In the genomic region with DNA sequence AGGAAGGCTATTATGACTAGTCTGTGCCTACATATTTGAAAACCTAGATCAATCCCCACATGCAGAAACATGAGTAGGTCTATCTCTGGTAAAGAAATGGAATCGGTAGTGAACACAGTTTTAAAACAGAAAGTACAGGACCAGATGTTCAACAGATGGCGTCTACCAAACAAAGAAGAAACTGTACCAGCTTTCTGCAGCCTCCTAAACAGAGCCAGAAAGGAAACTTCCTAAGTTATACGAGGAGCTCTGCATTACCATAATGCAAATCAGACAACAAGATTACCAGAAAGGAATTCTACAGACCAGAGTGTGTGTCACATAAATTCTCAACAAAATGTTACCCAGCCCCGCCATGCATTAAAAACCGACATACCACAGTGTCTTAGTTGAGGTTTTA, we compare ENCODE assay signal across 14 mouse cellular contexts. TPM values are rescaled to one million over a fixed set of nuclear protein-coding genes. Genes with fewer than 3 reads are reported as not detected.
DNase-seq lines count a peak whose midpoint lies in the region; ATAC-seq and TF ChIP-seq lines count a peak whose summit lies in the region.
"Had no signal": no experiment of that assay in that cellular context is flagged by ENCODE, and none has a peak within 500 bp of the region (broad histone marks: within the 10 kb centered on the region; RNA-seq: fewer than 3 reads in every experiment).

No protein-coding gene starts in this region.

- peak; percentile 63 to 85 for DNase-seq in layer of hippocampus, adult 2 months (ENCODE audit: low spot score in 2 of 2)
- no peak for DNase-seq in layer of hippocampus, postnatal 10 days (ENCODE audit: low spot score in 2 of 2)
- peak; percentile 76 for DNase-seq in NIH3T3 (ENCODE audit: low read depth)
- DNase-seq in embryonic facial prominence, embryonic 10.5 days (ENCODE audit: low spot score), result no peak
- DNase-seq in gastrocnemius, postnatal 10 days, result no peak
- no peak for DNase-seq in spleen, postnatal 10 days (ENCODE audit: low spot score in 2 of 2)
- DNase-seq: cerebellum, adult 9-11 months; gastrocnemius, postnatal 25 days; kidney, postnatal 25 days; liver, embryonic 13.5 days had no signal

- no peak overlapping the region for H3K4me2 ChIP-seq in limb, embryonic 13.5 days (replicated peaks)
- H3K4me2 ChIP-seq: hindbrain, embryonic 15.5 days; liver, embryonic 13.5 days had no signal

- 63% methylated on average over 5 of the region's 5 CpGs for WGBS in embryonic facial prominence, embryonic 10.5 days
- WGBS in limb, embryonic 13.5 days, result 23% methylated on average over 5 of the region's 5 CpGs

- H3K4me3 ChIP-seq in layer of hippocampus, adult 2 months, result no peak overlapping the region
- no peak overlapping the region for H3K4me3 ChIP-seq in embryonic facial prominence, embryonic 10.5 days
- H3K4me3 ChIP-seq in limb, embryonic 13.5 days, result no peak overlapping the region
- H3K4me3 ChIP-seq: hindbrain, embryonic 15.5 days; liver, embryonic 13.5 days had no signal

- 0 out of 2 replicates have a peak, but pooled peaks cover 7% of the 10 kb centered on the region for H3K4me1 ChIP-seq in embryonic facial prominence, embryonic 10.5 days
- H3K4me1 ChIP-seq in limb, embryonic 13.5 days, result peaks cover 11% of the 10 kb centered on the region

- 0 out of 2 replicates have a peak overlapping the region, but pooled peaks have one; percentile 28 for H3K27ac ChIP-seq in layer of hippocampus, adult 2 months
- H3K27ac ChIP-seq in embryonic facial prominence, embryonic 10.5 days (replicated peaks), result peak overlapping the region; percentile 78; the same call in 1 of the 2 replicates
- H3K27ac ChIP-seq in limb, embryonic 13.5 days, result peak overlapping the region; percentile 82
- H3K27ac ChIP-seq: hindbrain, embryonic 15.5 days; liver, embryonic 13.5 days; macrophage had no signal

- H3K9ac ChIP-seq in limb, embryonic 13.5 days, result no peak overlapping the region
- H3K9ac ChIP-seq: hindbrain, embryonic 15.5 days; liver, embryonic 13.5 days had no signal

- no peaks in the 10 kb centered on the region for H3K36me3 ChIP-seq in embryonic facial prominence, embryonic 10.5 days (replicated peaks)
- no peaks in the 10 kb centered on the region for H3K36me3 ChIP-seq in limb, embryonic 13.5 days
- H3K36me3 ChIP-seq: hindbrain, embryonic 15.5 days; liver, embryonic 13.5 days had no signal

- H3K9me3 ChIP-seq in embryonic facial prominence, embryonic 10.5 days, result no peaks in the 10 kb centered on the region
- no peaks in the 10 kb centered on the region for H3K9me3 ChIP-seq in limb, embryonic 13.5 days
- H3K9me3 ChIP-seq: hindbrain, embryonic 15.5 days; liver, embryonic 13.5 days had no signal

- no peak for TF ChIP-seq CTCF in layer of hippocampus, adult 2 months (conservative IDR thresholded peaks at IDR 0.05)

- no peaks in the 10 kb centered on the region for H3K27me3 ChIP-seq in embryonic facial prominence, embryonic 10.5 days (replicated peaks; ENCODE audit: low read depth, poor library complexity, severe bottlenecking)
- H3K27me3 ChIP-seq in limb, embryonic 13.5 days, result no peaks in the 10 kb centered on the region
- H3K27me3 ChIP-seq: hindbrain, embryonic 15.5 days; liver, embryonic 13.5 days had no signal

- ATAC-seq in limb, embryonic 13.5 days (ENCODE audit: low FRiP score, low read depth), result peak; percentile 41; the same call in 1 of the 2 replicates
- ATAC-seq: midbrain, embryonic 16.5 days had no signal

RNA-seq across cellular contexts. Expression of gene Creb3l2, which starts 23.9 kb away (rescaled TPM):
- 1 to 10 TPM; 8.3 to 9.8 TPM for total RNA-seq in layer of hippocampus, adult 2 months (2021)
- 1 to 10 TPM; 6.5 to 7.5 TPM for total RNA-seq in layer of hippocampus, postnatal 10 days (2021)
- polyA plus RNA-seq in embryonic facial prominence, embryonic 10.5 days (2016; fragmentation: Nextera tagmentation; extraction: Ambion mirVana), result 12.4 and 12.5 TPM in 2 replicates
- 36.4 and 44.6 TPM in 2 replicates for polyA plus RNA-seq in limb, embryonic 13.5 days (2015; fragmentation: Nextera tagmentation; extraction: Ambion mirVana)
- total RNA-seq in gastrocnemius, postnatal 10 days (2021), result 10 to 100 TPM; 18.2 to 24.0 TPM

Comparison
In these comparisons a context has a peak if more than half of its experiments do, and no peak if none do; other contexts are left out.
1. DNase-seq: peak in layer of hippocampus, adult 2 months (2 of 2) and NIH3T3 (single experiment); none in layer of hippocampus, postnatal 10 days (0 of 2), embryonic facial prominence, embryonic 10.5 days (single experiment), gastrocnemius, postnatal 10 days (single experiment) and spleen, postnatal 10 days (0 of 2).
2. H3K27ac ChIP-seq: peak in every context shown above with its lines; median percentile 82 in limb, embryonic 13.5 days; 78 in embryonic facial prominence, embryonic 10.5 days; 28 in layer of hippocampus, adult 2 months.